Mouse (Mus musculus) liver, adult 2 months (tissue): ENCODE measurements around the gene Sbno2.

Source experiments
- CTCF ChIP-seq: fragments of 200-500 bp; IDR thresholded peaks from 2 replicates; pipeline ENCODE4 v1.5.1; 2011; ENCODE audit warnings: low read depth, low read length, control low read depth
- POLR2A ChIP-seq: fragments of 200-500 bp; IDR thresholded peaks from 2 replicates; pipeline ENCODE4 v1.6.1; 2011; ENCODE audit warnings: low read length, control low read depth; ENCODE audit not compliant: insufficient read depth; ENCODE audit errors: extremely low read depth

DNA sequence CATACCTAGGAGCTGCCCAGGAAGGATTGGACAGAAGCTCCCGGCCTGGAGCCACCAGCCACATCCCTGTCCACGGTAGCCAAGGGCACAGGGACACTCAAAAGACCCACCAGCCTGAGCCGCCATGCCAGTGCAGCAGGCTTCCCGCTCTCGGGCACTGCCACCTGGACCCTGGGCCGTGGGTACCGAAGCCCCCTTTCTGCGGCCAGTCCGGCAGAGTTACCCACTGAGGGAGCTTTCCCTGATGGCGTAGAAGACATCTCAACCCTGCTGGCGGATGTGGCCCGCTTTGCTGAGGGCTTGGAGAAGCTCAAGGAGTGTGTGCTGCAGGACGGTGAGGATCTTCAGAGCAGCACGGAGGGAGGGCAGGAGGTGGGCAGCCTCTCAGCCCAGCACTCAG is 87.6 kb downstream of the Sbno2 start:
- TF ChIP-seq CTCF, result no peak
- TF ChIP-seq POLR2A, result no peak
